Mouse (Mus musculus) neutrophil, adult 65 days (primary cell): ENCODE measurements around the gene Smarce1. TPM values are rescaled to one million over a fixed set of nuclear protein-coding genes. Genes with fewer than 3 reads are reported as not detected.

Experiments
- total RNA-seq: library from RNA; stranded (reverse); gene quantifications from 2 replicates; pipeline ENCODE4 v1.2.4, GENCODE M21; 2023

Smarce1 gene
- 71.7 and 98.4 TPM in 2 replicates for total RNA-seq

DNA sequence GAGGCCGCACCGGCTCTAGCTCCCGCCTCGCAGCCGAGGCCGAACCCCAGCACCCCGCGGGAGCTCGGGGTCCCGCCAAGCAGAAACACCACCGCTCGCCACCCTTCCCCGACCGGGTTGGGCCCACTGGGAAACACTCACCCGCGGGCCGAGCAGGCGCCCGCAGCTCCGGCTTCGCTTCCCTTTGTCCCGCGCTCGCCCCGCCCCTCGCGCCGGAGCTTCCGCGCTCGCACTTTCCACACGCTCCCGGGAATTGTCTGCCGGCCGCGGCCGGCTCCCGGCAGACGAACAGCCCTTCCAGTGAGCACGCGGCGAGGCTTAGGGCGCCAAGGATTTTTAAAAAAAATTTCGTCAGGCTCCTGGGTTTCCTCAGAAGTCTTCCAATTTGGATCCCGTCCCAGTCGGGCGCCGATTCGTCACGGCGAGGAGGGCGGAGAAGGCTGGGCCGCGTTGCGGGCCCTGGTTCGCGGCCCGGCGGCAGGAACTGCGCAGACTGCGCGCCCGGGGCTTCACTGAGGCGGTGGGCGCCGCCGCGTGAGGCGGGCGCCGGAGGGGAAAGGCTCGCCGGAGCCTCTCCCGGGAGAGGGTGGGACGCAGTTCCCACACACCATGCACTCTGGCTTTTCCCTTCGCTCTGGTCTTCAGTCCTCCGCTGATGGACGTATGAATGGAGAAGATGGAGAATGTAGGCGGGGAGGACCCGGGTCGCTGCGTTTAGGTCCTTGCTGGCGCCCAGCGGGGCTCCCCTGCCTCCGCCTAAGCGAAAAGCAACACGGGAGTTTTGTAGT lies at the start of gene Smarce1:
Gene Smarce1 (minus strand): TSS at position 757 of the 788 bp plus-strand sequence.

DNA sequence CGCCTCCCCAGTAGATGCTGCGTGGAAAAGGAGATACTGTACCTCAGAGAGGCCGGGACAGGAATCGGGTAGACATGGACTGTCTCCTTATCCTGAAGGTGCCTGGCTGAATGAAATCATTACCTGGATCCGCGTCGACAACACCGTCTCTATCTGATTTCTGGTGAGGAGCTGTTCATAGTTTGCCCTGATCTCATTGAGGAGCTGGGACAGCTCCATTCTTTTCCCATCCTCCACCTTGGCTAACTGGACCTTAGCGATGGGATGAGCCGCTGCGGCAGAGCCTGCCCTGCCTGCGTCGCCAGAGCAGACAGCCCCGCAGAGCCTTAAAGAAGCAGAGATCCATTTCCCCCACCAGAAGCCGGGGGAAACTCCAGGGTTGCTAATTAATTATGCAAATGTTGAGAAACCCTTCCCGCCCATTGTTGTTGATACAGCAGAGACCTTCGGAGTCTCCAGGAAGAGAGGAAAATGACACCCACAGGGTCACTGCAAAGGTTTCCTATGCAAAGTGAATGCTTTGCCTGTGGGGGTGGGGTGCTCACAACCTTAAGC lies 13.1 kb upstream of the Smarce1 start, which contains the start of gene Krt222:
Gene Krt222 (minus strand): TSS at position 266 of the 555 bp plus-strand sequence.

Other genes with a start within 250 kb of the Smarce1 start
- not detected in 2 replicates for gene Gjd3, start 248.0 kb downstream of the Smarce1 start, total RNA-seq
- 221 and 277 TPM in 2 replicates for gene Top2a, start 206.8 kb downstream of the Smarce1 start, total RNA-seq
- 29.2 and 47.4 TPM in 2 replicates for gene Igfbp4, start 189.8 kb downstream of the Smarce1 start, total RNA-seq
- gene Tns4, start 141.7 kb downstream of the Smarce1 start, total RNA-seq: 1.1 and 5.7 TPM in 2 replicates
- gene Ccr7, start 75.9 kb downstream of the Smarce1 start, total RNA-seq: 0.54 and 1.8 TPM in 2 replicates
- gene Krt222, start 13.1 kb upstream of the Smarce1 start, total RNA-seq: not detected in 2 replicates
- gene Krt24, start 54.2 kb upstream of the Smarce1 start, total RNA-seq: not detected in 2 replicates
- not detected in 2 replicates for gene Krt25, start 91.9 kb upstream of the Smarce1 start, total RNA-seq
- not detected in 2 replicates for gene Krt26, start 106.9 kb upstream of the Smarce1 start, total RNA-seq
- not detected in 2 replicates for gene Krt27, start 120.1 kb upstream of the Smarce1 start, total RNA-seq
- not detected in 2 replicates for gene Krt28, start 143.9 kb upstream of the Smarce1 start, total RNA-seq
- gene Krt10, start 158.3 kb upstream of the Smarce1 start, total RNA-seq: not detected in 2 replicates
- gene Krt12, start 191.2 kb upstream of the Smarce1 start, total RNA-seq: not detected in 2 replicates
- not detected in 2 replicates for gene Krt20, start 207.1 kb upstream of the Smarce1 start, total RNA-seq